Mouse (Mus musculus) megakaryocyte, adult 5-6 weeks (primary cell): ENCODE measurements around the gene Sv2b. TPM values are rescaled to one million over a fixed set of nuclear protein-coding genes. Genes with fewer than 3 reads are reported as not detected.

Source experiments
- ATAC-seq: 2 replicates; pipeline ENCODE4 v1.8.0; 2016; ENCODE audit warnings: mild to moderate bottlenecking, inconsistent platforms; ENCODE audit not compliant: poor library complexity, severe bottlenecking
- total RNA-seq, 2 experiments: library from RNA; stranded (forward) in 1 of 2; stranded (reverse) in 1 of 2; fragments of 153-499, 151-499 nt in 1 of 2; fragments of 221-1000, 200-1000 nt in 1 of 2; gene quantifications; 2 replicates each; pipeline versions ENCODE4 v1.2.3 to v1.2.4; 2015 to 2017

Sv2b gene
- total RNA-seq, 2 experiments from 2014 or later, result not detected

DNA sequence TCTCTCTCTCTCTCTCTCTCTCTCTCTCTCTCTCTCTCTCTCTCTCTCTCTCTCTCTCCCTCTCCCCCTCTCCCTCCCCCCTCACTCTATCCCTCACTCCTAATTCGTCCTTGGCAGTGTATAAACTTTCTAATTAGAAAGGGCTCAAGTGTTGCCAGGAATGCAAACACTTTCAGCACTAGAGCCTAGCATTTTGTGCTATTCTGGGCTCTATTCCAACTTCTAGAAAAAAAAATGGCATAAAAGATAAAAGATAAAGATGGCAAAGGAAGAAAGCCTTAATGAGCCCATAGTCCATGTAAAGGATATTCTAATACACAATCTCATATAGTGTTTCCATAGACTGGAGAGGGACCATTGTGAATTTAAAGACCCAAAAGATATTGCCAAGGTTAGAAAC is 88.3 kb downstream of the Sv2b start:
- no peak for ATAC-seq

DNA sequence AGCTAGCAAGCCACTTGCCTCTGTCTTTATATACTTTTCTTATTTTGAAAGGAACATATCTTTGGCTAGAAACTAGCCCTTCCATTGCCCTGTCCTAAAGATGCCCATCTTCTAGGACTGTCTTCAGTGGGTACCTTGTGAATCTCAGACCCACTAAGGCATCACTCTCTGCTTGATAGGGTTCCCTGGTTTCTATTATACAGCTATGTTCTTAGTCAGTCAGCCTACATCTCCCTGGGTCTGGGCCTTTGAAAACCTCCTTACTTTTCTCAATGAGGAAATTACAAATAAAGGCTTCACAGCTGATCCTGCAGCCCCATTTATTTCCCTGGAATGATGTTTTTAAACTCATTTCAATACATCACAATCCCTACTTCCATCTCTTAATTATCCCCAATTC is 88.8 kb downstream of the Sv2b start:
- ATAC-seq, result no peak

DNA sequence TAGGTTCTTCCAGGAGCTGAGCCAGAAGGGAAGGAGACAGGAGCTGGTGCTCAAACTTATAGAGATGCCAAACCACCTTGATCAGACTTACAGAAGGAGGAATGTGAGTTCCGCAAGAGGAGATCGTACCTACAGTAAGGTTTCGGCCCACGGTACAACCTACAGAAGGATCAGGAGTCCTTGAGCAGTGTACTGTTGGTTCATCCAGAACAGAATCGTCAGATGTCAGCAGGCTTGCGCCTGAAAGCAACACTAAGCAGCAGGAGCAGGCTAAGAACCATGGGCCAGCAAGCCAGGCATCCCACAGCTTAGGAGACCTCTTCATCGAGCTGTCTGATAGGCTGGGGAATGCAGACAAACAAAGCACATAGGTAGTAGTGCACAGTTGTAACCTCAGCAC is 92.9 kb downstream of the Sv2b start:
- ATAC-seq, result no peak

DNA sequence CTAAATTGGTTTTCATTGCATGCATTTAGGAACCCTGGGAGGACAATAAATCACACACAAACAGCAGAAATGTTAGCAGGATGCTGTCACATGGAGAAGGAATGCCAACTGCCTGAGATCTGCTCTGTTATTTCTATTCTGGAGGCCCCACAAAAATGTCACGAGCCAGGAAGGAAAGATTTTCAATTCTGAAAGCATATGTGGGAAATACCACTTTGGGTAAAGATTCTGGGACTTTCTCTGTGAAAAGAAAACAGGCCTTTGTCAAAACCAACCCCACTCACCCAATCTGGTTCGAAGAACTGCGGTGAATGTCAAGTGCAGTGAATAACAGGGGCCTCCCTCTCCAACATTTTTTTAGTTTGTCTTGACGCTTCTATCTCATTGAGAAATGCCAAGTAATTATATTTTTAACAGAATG is 99.8 kb downstream of the Sv2b start:
- no peak for ATAC-seq

DNA sequence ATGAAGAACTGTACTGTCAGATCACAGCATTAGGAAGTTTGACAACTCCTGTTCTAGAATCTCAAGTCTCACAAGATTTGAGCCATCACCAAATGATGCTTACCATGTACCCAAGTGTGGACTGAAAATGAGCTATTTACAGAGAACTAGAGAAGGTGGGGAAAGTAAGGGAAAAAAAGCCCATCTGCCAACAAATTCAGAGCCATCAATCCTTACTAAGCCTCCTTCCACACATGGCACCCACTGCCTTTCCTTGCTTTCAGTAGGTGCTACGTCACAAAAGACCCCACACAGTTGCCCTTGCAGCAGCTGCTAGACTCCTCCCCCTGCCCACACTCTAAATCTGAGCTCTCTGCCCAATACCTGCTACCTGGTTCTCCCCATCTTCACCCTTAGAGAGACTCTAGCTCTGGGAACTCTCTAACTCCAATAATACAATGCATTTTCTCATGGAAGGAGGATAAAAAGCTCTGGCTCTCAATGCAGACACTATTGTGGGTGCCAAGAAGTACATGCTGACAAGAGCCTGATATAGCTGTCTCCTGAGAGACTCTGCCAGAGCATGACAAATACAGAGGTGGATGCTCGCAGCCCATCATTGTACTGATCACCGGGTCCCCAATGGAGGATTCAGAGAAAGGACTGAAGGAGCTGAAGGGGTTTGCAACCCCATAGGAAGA is 101.0 kb downstream of the Sv2b start:
- ATAC-seq, result no peak

DNA sequence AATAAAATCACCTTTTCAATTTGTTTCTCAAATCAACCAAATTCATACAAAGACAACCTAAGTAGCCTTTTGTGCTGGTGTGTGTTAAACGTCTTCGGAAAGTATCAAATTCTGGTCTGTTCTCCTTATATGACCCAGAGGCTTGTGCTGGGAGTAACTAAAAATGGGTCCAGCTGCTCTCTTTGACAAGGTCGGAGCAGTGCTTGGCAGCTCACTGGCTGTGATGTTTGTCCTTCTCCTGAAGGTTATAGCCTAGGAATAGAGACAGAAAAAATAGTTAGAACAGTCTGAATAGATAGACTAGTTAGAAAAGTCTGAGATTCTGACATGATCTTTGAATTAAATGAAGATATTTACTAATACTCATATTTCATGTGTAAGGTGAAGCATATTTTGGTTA is 102.4 kb downstream of the Sv2b start:
- ATAC-seq, result no peak

DNA sequence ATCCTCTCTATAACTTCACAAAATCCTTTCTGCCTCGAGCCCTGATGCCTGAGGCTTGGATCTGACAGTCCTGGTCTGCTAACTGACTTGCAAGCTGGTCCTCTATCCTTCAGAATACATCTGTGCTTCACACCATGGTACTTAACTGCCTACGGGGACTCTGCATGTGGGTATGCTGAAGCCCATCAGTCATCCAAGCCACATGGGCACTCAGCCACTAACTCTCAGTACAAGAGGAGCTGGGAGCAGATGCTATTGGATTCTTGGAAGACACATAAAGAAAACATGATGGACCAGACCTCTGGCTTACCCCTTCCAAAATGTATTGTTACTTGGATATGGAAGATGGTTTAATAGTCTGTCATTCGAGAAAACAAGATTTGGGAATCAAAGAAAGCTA is 103.7 kb downstream of the Sv2b start:
- ATAC-seq, result no peak

DNA sequence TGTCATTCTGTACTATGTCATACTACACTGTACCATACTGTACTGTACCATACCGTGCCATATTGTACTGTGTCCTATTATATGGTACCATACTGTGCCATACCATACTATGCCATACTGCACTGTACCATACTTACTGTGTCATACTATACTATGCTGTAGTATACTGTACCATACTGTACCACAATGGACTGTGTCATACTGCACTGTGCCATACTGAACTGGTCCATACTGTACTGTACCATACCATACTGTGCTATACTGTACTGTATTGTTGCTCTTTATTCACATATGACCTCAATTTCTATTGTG is 114.2 kb downstream of the Sv2b start:
- peak; percentile 21; the same call in 1 of the 2 replicates for ATAC-seq

DNA sequence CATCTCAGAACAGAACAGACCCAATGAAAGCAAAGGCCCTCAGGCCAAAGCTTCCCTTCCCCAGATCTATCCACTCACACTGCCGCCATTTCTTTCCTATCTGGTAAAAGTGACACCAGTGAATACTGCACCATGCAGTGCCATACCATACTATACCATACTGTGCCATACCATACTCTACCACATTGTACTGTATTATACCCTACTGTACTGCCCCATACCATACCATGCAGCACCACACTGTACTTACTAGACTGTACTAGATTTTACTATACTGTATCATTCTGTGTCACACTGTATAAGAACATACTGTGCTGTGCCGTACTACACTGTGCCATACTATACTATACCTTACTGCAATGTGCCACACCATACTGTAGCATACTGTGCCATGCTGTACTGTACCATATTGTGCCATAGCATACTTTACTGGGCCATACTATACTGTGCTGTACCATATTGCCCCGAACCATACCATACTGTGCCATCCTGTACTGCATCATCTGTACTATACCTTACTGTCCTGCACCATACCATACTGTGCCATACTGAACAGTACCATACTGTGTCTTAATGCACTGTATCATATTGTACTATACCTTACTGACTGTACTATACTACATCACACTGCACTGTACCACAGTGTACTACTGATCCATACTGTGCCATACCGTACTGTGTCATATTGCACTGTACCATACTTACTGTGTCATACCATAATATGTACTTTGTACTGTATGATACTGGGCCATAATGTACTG is 114.7 kb downstream of the Sv2b start:
- peak; percentile 15; the same call in 1 of the 2 replicates for ATAC-seq

DNA sequence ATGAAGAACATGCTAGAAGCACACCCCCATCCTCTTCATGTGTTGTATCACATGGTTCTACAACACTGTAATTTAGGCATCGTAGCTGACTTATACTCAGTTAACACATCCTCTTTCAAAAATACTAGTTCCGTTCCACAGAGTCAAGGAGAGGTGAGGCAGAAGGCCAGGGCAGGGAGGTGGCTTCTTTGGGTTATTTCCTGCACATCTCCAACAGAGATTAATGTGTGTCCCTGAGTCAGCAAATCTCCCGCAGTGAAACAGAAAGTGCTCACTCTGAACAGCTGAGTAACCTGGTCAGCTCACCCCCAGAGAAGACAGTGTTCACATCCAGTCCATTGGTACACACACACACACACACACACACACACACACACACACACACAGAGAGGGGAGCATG is 118.9 kb downstream of the Sv2b start:
- ATAC-seq, result peak; percentile 81

DNA sequence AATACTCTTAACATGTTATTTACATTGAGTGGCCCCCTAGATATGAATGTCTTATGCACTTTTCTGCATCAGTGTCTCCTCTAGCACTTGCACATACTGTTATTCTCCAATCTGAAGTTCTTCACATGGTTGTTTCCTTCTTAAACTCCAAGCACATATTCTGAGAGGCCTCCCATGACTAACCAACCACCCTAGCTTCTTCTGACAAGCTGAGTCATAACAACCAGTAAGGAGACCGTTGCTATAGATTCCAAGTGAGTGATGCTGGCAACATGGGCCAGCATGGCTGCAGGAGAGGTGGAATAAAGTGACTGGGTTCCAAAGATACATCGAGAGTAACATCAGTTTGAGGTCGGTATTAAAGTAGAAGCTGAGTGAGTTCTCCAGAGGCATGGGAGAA is 134.0 kb downstream of the Sv2b start:
- no peak for ATAC-seq

DNA sequence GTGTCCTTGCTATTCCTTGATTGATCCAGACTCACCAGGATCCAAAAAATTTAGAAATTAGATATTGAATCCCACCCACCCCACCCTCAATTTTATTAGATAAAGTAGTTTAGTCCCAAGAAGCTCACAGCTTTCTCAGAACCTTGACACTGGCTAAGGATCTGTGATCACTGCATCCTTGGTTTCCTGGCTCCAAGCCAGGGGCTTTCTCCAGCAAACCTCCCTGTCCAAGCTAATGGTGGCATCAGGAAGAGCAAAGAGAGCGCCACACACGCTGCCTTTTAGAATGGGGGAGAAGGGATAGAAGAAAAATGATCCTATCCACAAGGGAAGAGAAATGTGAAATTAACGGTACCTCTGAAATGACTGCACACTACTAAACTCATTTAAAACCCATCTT is 141.6 kb downstream of the Sv2b start:
- ATAC-seq, result no peak

DNA sequence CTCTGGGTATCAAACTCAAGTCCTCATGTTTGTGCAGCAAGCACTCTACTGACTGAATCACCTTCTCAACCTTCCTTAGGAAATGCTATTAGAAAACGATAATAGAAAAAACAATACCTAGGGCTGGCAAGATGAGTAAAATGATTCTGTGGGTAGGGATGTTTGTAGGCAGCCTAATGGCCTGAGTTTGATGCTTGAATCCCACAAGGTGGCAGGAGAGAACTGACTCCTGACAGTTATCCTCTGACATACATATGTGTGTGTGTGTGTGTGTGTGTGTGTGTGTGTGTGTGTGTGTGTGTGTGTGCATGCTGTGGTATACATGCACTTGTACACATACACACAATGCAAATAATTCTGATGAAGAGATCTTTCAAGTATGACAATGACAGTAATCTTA is 161.9 kb downstream of the Sv2b start:
- ATAC-seq, result no peak

DNA sequence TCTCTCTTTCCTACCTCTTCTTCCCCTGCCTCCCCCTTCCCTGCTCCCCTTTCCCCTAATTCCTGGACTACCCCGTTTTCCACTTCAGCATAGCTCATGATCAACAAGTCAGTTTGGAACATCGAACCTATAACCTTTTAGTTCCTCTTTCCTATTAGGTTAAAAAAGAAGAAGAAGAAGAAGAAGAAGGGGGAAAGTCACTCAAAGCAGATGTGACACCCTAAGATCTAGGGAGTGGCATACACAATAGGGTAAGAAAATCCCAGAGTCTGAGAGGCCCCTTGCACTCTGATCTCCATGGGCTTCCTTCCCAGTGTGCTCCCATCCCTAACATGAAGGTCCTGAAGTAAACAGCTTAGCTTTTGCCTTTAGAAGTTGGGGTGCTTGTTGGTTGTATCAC is 166.3 kb downstream of the Sv2b start:
- peak; percentile 53 for ATAC-seq

DNA sequence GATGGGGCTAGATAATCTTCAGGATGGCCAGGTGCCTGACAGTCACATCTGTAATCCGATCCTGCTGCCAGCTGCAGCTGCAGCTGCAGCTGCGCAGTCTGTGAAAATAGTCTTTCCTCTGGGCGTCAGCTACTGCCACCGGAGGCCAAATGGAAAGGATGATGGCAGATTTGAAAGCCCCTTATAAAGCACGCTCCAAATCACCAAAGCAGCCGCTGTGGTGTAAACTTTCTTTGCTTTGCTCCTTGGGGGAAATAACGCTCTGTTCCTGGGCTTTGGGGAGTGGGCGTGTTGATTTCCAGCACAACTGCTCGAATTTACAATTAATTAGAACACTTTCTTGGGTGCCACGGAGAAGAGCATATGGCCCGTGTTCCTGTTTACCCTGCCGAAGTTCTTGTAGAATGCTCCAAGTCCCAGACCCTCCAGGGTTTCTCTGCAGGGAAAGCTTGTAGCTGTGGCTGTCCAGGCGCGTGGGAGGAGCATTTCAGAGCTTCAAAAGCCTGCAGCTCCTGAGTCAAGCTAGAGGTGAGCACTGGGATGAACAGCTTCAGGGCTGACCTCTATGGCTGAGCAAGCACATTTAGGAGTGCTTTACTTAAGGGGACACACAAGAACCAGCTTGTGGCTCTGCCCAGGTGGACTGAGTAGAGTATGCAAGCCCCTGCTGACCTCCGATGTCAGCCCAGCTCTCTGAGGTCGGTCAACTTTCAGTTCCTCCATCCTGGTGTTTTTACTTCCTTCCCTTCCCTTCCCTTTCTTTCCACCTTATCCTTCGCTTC is 167.0 kb downstream of the Sv2b start:
- ATAC-seq, result peak; percentile 83

DNA sequence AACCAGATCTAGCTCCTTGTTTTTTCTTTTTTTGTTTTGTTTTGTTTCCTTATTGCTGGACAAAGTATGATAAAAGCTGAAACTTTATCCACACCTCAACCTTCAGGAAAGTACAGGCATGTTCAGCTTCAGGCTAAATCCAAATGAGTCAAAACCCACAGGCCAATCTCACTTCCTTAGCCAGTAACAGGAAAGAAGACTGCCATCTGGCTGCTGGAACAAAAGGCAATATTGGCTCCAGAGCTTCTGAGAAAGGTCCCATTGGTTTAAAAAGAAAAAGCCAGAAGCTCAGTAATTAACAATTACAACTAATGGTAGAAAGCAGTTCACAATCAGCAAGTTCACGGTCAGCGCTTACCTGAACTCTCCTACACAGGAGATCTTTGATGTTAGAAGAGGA is 169.8 kb downstream of the Sv2b start:
- ATAC-seq, result no peak

DNA sequence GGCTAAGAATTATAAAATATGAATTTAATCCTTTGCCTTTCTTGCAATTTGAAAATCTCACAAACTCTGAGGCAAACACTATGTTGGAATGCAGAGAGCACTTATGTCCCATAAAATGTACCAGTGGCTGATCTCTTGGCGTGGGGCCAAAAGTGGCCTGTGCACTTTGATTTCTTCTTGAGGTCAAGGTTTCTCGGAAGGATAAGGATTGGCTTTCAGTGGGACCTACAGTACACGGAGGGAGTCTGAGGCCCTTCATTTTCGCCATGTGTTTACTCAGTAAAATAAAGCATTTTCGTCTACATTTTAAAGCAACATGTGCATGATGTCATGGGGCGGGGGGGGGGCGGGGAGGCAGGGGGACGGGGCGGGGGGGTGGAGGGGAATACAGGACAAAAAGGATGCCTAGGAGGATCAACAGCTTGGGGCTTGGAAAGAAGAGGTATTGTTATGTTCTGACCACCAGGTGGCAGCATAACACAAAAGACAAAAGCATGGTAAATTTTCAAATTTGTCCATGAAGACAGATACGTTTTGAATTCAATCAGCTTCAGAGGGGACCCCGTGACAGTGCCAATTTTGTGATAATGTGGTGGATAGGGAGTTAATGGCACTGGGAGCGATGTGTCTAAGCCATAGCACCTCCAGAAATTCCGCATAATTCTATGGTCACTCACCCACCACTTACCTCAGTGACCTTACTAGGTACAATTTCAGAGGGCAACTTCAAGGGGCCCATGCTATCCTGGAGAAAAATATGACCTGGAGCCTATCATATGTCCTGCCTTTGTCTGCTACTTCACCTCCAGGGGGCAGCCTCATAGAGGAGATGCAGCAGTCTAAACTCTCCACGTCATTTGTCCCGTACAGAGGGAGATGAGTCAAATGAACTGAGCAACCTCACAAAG is 174.1 kb downstream of the Sv2b start:
- ATAC-seq, result peak; percentile 62

DNA sequence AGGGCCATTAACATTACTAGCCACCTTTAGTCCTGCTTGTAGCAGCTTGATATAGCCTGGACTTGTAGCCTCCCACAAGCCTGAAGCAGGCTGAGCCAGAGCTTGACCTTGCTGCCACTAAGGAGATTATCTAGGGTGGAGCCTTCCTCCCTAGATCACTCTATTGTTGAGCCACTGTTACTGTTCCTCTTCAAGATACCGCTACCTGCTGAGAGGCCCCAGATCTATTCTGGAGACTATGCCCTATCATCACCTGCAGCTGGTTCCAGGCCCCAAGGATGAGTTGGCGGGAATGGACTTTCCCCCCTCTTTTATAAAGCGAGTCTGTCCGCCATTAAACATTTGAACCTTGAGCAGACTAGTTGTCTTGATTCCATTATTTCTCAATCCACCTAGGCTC is 181.0 kb downstream of the Sv2b start:
- no peak for ATAC-seq

DNA sequence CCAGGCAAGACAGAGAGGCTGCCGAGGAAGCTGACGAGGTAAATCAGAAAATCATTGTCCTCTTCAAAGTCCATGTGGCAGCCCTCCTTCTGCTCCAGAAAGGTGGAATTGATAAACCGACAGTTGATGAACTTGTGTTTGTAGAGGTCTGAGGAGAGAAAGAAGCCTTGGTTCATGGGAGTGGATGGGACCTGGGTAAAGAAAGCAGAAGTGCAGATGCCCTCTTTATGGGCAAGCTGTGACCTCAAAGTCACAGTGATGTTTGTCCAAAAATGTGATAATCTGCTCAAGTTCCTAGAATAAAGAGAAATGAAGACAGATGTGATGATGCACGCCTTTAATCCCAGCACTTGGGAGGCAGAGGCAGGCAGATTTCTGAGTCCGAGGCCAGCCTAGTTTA is 185.0 kb downstream of the Sv2b start:
- ATAC-seq, result peak; percentile 52; the same call in 1 of the 2 replicates

DNA sequence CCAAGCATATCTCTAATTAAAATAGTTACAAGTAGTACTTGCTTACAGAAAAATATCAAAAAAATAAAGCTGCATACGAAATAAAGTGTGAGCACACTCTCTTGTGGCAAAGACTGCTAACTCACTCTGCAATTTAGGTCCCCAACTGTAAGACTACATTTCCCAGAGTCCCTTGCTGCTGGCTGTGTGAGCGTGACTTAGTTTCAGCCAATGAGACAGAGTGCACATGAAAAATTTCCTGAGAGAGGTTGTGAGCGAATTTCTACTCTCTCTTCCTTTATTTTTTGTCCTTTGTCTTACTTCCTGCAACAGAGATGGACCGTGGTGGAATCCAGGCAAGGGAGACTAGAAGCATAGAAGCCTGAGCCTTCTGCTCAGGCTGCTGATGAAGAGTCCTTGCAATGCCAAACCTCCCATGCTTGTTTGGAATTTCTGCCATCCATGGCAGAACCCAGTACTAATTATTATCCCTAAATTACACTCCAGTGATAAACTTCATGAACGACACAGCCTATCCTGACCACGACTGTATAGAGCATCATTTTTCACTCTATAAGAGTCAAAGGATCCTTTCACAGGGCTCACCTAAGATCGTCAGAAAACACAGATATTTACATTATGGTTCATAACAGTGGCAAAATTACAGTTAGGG is 190.9 kb downstream of the Sv2b start:
- ATAC-seq, result peak; percentile 99
